Mouse (Mus musculus): ENCODE measurements around the gene Itga11. TPM values are rescaled to one million over a fixed set of nuclear protein-coding genes. Genes with fewer than 3 reads are reported as not detected.
A peak's percentile ranks its signal among the peaks of the same experiment; 100 is the strongest.
"Not testable (repeated sequence)": the region's sequence is repeated elsewhere in the genome, so short reads cannot be mapped to it uniquely, and the experiment has no call there.

The Itga11 gene
- total and polyA plus RNA-seq, 2 experiments, result 0.09 TPM

- WGBS, result 91% methylated on average over 3 of the region's 3 CpGs
- Histone ChIP-seq H3K27me3 (ENCODE audit: control insufficient read depth, insufficient read depth, low read length) (no peaks in the 10 kb centered on the region), H3K79me2 (ENCODE audit: control insufficient read depth, insufficient read depth, low read length) (no peaks in the 10 kb centered on the region), H3K9ac (ENCODE audit: low read depth, low read length) (no peak overlapping the region), H3K36me3 (ENCODE audit: control insufficient read depth, insufficient read depth, low read length) (no peaks in the 10 kb centered on the region), H3K4me3 (ENCODE audit: insufficient read depth, low read depth, low read length) (no peak overlapping the region), H3K4me1 (ENCODE audit: control insufficient read depth, insufficient read depth, low read length) (no peaks in the 10 kb centered on the region), H3K27ac (replicated peaks; ENCODE audit: insufficient read depth, low read depth, low read length) (no peak overlapping the region)
- TF ChIP-seq POLR2A (IDR thresholded peaks at IDR 0.05; ENCODE audit: extremely low read depth, insufficient read depth, low read length), result no peak
- no peak for TF ChIP-seq CTCF (IDR thresholded peaks at IDR 0.05; ENCODE audit: low read depth, low read length)
- DNase-seq (ENCODE audit: extremely low read depth, low read depth, low spot score), result no peak
These were observed 104.3 kb downstream of the Itga11 start for GRCm38 (mm10) chr9:62781965-62782364.

GRCm38 (mm10) chr9:62782976-62783781, 105.6 kb downstream of the Itga11 start:
- Histone ChIP-seq H3K4me3 (ENCODE audit: insufficient read depth, low read depth, low read length) (no peak overlapping the region), H3K9ac (ENCODE audit: low read depth, low read length) (no peak overlapping the region), H3K36me3 (ENCODE audit: control insufficient read depth, insufficient read depth, low read length) (no peaks in the 10 kb centered on the region), H3K79me2 (ENCODE audit: control insufficient read depth, insufficient read depth, low read length) (no peaks in the 10 kb centered on the region), H3K27ac (replicated peaks; ENCODE audit: insufficient read depth, low read depth, low read length) (no peak overlapping the region), H3K27me3 (ENCODE audit: control insufficient read depth, insufficient read depth, low read length) (no peaks in the 10 kb centered on the region), H3K4me1 (ENCODE audit: control insufficient read depth, insufficient read depth, low read length) (no peaks in the 10 kb centered on the region)
- WGBS, result 61% methylated on average over 16 of the region's 16 CpGs
- TF ChIP-seq CTCF (IDR thresholded peaks at IDR 0.05; ENCODE audit: low read depth, low read length), result no peak
- TF ChIP-seq POLR2A (IDR thresholded peaks at IDR 0.05; ENCODE audit: extremely low read depth, insufficient read depth, low read length), result no peak
- DNase-seq (ENCODE audit: extremely low read depth, low read depth, low spot score), result no peak

GRCm38 (mm10) chr9:62784233-62784632, 106.6 kb downstream of the Itga11 start:
- H3K36me3 ChIP-seq (ENCODE audit: control insufficient read depth, insufficient read depth, low read length), result no peaks in the 10 kb centered on the region
- H3K9ac ChIP-seq (ENCODE audit: low read depth, low read length), result no peak overlapping the region
- H3K79me2 ChIP-seq (ENCODE audit: control insufficient read depth, insufficient read depth, low read length), result no peaks in the 10 kb centered on the region
- no peaks in the 10 kb centered on the region for H3K27me3 ChIP-seq (ENCODE audit: control insufficient read depth, insufficient read depth, low read length)
- TF ChIP-seq CTCF (IDR thresholded peaks at IDR 0.05; ENCODE audit: low read depth, low read length), result peak; percentile 13; the same call in 1 of the 2 replicates
- no peak for TF ChIP-seq POLR2A (IDR thresholded peaks at IDR 0.05; ENCODE audit: extremely low read depth, insufficient read depth, low read length)
- 96% methylated on average over 2 of the region's 2 CpGs for WGBS
- no peak for DNase-seq (ENCODE audit: extremely low read depth, low read depth, low spot score)
- H3K27ac ChIP-seq (replicated peaks; ENCODE audit: insufficient read depth, low read depth, low read length), result no peak overlapping the region
- H3K4me3 ChIP-seq (ENCODE audit: insufficient read depth, low read depth, low read length), result no peak overlapping the region
- no peaks in the 10 kb centered on the region for H3K4me1 ChIP-seq (ENCODE audit: control insufficient read depth, insufficient read depth, low read length)

GRCm38 (mm10) chr9:62786721-62787120, 109.1 kb downstream of the Itga11 start:
- Histone ChIP-seq H3K4me1 (ENCODE audit: control insufficient read depth, insufficient read depth, low read length) (no peaks in the 10 kb centered on the region), H3K27me3 (ENCODE audit: control insufficient read depth, insufficient read depth, low read length) (no peaks in the 10 kb centered on the region), H3K36me3 (ENCODE audit: control insufficient read depth, insufficient read depth, low read length) (no peaks in the 10 kb centered on the region), H3K4me3 (ENCODE audit: insufficient read depth, low read depth, low read length) (no peak overlapping the region), H3K79me2 (ENCODE audit: control insufficient read depth, insufficient read depth, low read length) (no peaks in the 10 kb centered on the region), H3K9ac (ENCODE audit: low read depth, low read length) (no peak overlapping the region), H3K27ac (replicated peaks; ENCODE audit: insufficient read depth, low read depth, low read length) (no peak overlapping the region)
- TF ChIP-seq POLR2A (IDR thresholded peaks at IDR 0.05; ENCODE audit: extremely low read depth, insufficient read depth, low read length) (no peak), CTCF (IDR thresholded peaks at IDR 0.05; ENCODE audit: low read depth, low read length) (no peak)
- 92% methylated on average over 5 of the region's 5 CpGs for WGBS
- no peak for DNase-seq (ENCODE audit: extremely low read depth, low read depth, low spot score)

GRCm38 (mm10) chr9:62789856-62790255, 112.2 kb downstream of the Itga11 start:
- no peaks in the 10 kb centered on the region for H3K27me3 ChIP-seq (ENCODE audit: control insufficient read depth, insufficient read depth, low read length)
- TF ChIP-seq POLR2A (IDR thresholded peaks at IDR 0.05; ENCODE audit: extremely low read depth, insufficient read depth, low read length), result no peak
- no peak for TF ChIP-seq CTCF (IDR thresholded peaks at IDR 0.05; ENCODE audit: low read depth, low read length)
- H3K27ac ChIP-seq (replicated peaks; ENCODE audit: insufficient read depth, low read depth, low read length), result no peak overlapping the region
- no peaks in the 10 kb centered on the region for H3K4me1 ChIP-seq (ENCODE audit: control insufficient read depth, insufficient read depth, low read length)
- 98% methylated on average over 12 of the region's 12 CpGs for WGBS
- no peak overlapping the region for H3K9ac ChIP-seq (ENCODE audit: low read depth, low read length)
- no peak for DNase-seq (ENCODE audit: extremely low read depth, low read depth, low spot score)
- no peak overlapping the region for H3K4me3 ChIP-seq (ENCODE audit: insufficient read depth, low read depth, low read length)
- no peaks in the 10 kb centered on the region for H3K79me2 ChIP-seq (ENCODE audit: control insufficient read depth, insufficient read depth, low read length)
- peaks cover 4% of the 10 kb centered on the region; the same call in 1 of the 2 replicates for H3K36me3 ChIP-seq (ENCODE audit: control insufficient read depth, insufficient read depth, low read length)

- H3K4me3 ChIP-seq (ENCODE audit: insufficient read depth, low read depth, low read length); H3K4me1 ChIP-seq (ENCODE audit: control insufficient read depth, insufficient read depth, low read length); H3K9ac ChIP-seq (ENCODE audit: low read depth, low read length); H3K27ac ChIP-seq (replicated peaks; ENCODE audit: insufficient read depth, low read depth, low read length); DNase-seq (ENCODE audit: extremely low read depth, low read depth, low spot score); H3K27me3 ChIP-seq (ENCODE audit: control insufficient read depth, insufficient read depth, low read length); H3K79me2 ChIP-seq (ENCODE audit: control insufficient read depth, insufficient read depth, low read length); H3K36me3 ChIP-seq (ENCODE audit: control insufficient read depth, insufficient read depth, low read length): not testable (repeated sequence)
- 83% methylated on average over 2 of the region's 2 CpGs for WGBS
These were observed 121.6 kb downstream of the Itga11 start for GRCm38 (mm10) chr9:62799218-62799617.

Data from liver, adult 2 months (tissue).